Mouse (Mus musculus): ENCODE measurements at regions not wholly inside any gene's neighbourhood (a gene's known extent, or its start where the extent isn't known, plus 50 kb on each side); places are given as distances from the start of the nearest gene placed in this dataset.

DNA sequence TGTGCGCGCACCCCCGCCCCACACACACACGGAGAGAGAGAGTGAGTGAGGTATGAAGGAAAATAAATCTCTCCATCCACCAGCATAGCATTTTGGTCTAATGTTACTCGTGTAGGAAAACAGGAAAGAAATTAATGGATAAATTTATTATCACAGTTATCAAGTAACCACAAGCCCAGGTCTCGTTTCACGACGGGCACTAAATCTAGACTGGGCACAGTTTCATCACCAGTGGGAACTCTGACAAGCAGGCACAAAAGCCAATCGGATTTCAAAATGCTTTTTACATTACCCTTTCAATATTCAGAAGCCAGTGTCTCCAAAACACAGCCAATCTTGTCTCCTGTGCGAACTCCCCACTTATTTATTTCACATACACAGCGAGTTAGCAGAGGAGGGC is 244.9 kb upstream of the Lrtm1 start:
- ATAC-seq (ENCODE audit: insufficient number of reproducible peaks, insufficient read depth, low FRiP score, low TSS enrichment, low read depth), result no peak
- Histone ChIP-seq H3K9me3 (no peaks in the 10 kb centered on the region), H3K4me3 (replicated peaks) (no peak overlapping the region), H3K4me2 (no peak overlapping the region), H3K27ac (0 out of 2 replicates have a peak overlapping the region, but pooled peaks have one; percentile 17), H3K27me3 (no peaks in the 10 kb centered on the region), H3K4me1 (replicated peaks) (peaks cover 52% of the 10 kb centered on the region), H3K9ac (replicated peaks) (no peak overlapping the region), H3K36me3 (no peaks in the 10 kb centered on the region)
- 54% methylated on average over 11 of the region's 11 CpGs for WGBS

DNA sequence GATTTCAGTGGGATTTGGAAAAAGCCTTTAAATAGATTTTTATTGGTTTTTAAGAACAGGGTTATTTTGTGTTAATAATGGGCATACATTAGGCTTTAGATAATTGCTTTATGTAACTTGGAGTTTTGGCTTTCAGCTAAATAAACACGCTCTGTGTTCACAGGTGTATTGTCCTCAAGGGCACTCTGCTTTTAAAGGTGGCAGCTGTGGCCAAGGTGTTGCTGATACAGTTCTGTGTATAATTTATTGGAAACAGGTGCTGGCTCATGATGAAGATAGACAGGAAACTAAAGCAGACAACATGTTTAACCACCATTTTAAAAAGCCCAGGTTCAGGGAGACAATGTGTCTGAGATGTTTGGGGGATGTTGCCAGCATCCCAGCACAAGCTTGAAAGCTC is 242.3 kb upstream of the Lrtm1 start:
- WGBS, result 13% methylated on average over 1 of the region's 1 CpGs

DNA sequence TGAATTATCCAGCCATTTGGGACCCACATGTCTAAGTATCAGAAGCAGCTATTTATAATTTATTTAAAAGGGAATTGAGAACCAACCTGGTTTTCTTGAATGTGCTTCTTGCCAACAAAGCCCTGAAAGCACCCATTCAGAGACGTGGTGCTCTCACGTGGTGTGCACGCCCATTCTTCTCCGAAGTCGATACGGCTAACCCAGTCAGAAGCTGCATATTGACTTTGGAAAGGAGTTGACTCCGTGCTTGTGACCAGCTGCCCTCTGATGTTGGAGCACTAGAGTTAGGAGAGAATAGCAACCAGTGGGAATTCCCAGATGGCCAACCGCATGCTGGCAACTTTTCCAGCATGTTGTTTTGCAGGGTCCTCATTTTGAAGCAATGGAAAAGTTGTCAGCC is 240.2 kb upstream of the Lrtm1 start:
- Histone ChIP-seq H3K27ac (no peak overlapping the region), H3K4me1 (replicated peaks) (peaks cover 46% of the 10 kb centered on the region), H3K4me2 (no peak overlapping the region), H3K9me3 (no peaks in the 10 kb centered on the region), H3K9ac (replicated peaks) (no peak overlapping the region), H3K4me3 (replicated peaks) (no peak overlapping the region), H3K36me3 (no peaks in the 10 kb centered on the region), H3K27me3 (no peaks in the 10 kb centered on the region)
- ATAC-seq (ENCODE audit: insufficient number of reproducible peaks, insufficient read depth, low FRiP score, low TSS enrichment, low read depth), result no peak
- WGBS, result 90% methylated on average over 8 of the region's 8 CpGs

More for the DNA sequence above, 242.3 kb upstream of the Lrtm1 start:
- H3K4me2 ChIP-seq, result no peak overlapping the region
- H3K36me3 ChIP-seq, result no peaks in the 10 kb centered on the region
- ATAC-seq (ENCODE audit: insufficient number of reproducible peaks, insufficient read depth, low FRiP score, low TSS enrichment, low read depth), result peak; percentile 44
- H3K4me1 ChIP-seq (replicated peaks), result peaks cover 48% of the 10 kb centered on the region
- H3K27me3 ChIP-seq, result no peaks in the 10 kb centered on the region
- no peak overlapping the region for H3K9ac ChIP-seq (replicated peaks)
- H3K9me3 ChIP-seq, result no peaks in the 10 kb centered on the region
- H3K27ac ChIP-seq, result no peak overlapping the region
- H3K4me3 ChIP-seq (replicated peaks), result no peak overlapping the region

DNA sequence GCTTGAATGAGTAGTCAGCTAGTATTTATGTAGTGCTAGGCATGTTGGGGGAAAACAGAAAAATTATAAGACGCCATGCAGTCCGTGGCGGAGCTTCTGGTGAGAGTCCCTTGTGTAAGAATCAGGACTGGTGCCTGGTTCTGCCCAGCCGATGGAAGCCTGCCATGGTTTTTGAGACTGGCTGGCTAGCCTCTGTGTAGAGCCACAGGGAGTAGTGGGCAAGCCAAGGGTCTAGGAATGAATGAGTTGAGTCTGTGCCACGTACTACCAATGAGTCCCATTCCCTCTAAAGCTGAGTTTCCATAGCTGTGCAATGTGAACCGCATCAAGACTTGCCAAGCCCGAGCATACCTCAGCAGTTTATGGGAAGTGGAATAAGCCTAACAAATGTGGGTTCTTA is 236.3 kb upstream of the Lrtm1 start:
- no peak overlapping the region for H3K4me3 ChIP-seq (replicated peaks)
- no peak overlapping the region for H3K4me2 ChIP-seq
- no peaks in the 10 kb centered on the region for H3K27me3 ChIP-seq
- H3K4me1 ChIP-seq (replicated peaks), result peaks cover 9% of the 10 kb centered on the region
- no peaks in the 10 kb centered on the region for H3K36me3 ChIP-seq
- no peak for ATAC-seq (ENCODE audit: insufficient number of reproducible peaks, insufficient read depth, low FRiP score, low TSS enrichment, low read depth)
- no peak overlapping the region for H3K27ac ChIP-seq
- 94% methylated on average over 7 of the region's 7 CpGs for WGBS
- no peak overlapping the region for H3K9ac ChIP-seq (replicated peaks)
- H3K9me3 ChIP-seq, result no peaks in the 10 kb centered on the region

DNA sequence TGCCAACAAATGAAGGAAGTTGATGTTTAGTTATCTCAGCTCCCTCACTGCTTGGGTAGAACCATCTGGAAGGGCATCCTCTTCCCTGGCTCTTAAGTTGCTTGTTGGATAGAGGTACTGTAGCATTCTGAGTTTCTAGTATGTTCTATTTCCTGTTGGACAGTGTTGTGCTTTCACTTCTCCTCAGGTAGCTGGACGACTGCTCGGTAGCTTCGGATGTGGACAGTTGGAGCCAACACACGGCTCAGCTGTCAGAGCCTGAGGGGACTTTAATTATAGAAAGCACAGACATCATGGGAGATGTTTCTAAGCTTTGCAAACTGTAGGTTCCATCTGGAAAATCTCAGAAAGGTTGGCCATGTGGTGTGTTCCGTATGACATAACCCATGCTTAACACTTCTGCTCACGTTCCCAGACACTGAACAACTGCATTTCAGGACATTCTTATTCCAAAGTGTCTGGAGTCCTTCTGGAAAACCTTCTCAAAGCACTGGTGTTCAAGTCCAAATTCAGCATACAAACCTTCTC is 233.8 kb upstream of the Lrtm1 start:
- Histone ChIP-seq H3K36me3 (no peaks in the 10 kb centered on the region), H3K27ac (no peak overlapping the region), H3K27me3 (no peaks in the 10 kb centered on the region), H3K9me3 (no peaks in the 10 kb centered on the region), H3K4me2 (no peak overlapping the region), H3K9ac (replicated peaks) (no peak overlapping the region), H3K4me1 (replicated peaks) (no peaks in the 10 kb centered on the region), H3K4me3 (replicated peaks) (no peak overlapping the region)
- ATAC-seq (ENCODE audit: insufficient number of reproducible peaks, insufficient read depth, low FRiP score, low TSS enrichment, low read depth), result no peak
- WGBS, result 80% methylated on average over 6 of the region's 6 CpGs

DNA sequence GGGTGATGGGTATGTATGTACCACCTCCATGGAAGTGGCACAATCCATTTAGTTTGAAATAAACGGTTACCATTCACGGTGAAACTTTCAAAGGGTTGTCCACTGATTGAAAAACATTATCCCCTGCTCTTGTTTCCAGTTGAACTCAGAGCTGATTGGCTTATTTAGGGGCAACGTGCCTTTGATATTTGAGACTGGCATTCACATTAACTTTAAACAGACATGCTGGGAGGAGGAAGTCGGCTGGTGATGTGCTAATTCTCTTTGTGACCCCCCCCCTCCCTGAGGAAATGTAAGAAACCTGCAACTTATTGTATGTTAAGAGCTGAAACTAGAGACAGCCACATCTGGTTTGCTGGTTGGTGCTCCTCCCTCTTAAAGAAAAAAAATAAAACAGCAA is 219.7 kb upstream of the Lrtm1 start:
- H3K27me3 ChIP-seq, result no peaks in the 10 kb centered on the region; the same call in 1 of the 2 replicates
- H3K27ac ChIP-seq, result peak overlapping the region; percentile 76
- H3K4me1 ChIP-seq (replicated peaks), result peaks cover 19% of the 10 kb centered on the region
- peak overlapping the region; percentile 52 for H3K4me2 ChIP-seq
- under 1% methylated on average over 4 of the region's 4 CpGs for WGBS
- no peak overlapping the region for H3K9ac ChIP-seq (replicated peaks)
- H3K9me3 ChIP-seq, result no peaks in the 10 kb centered on the region
- peak; percentile 68; the same call in 1 of the 2 replicates for ATAC-seq (ENCODE audit: insufficient number of reproducible peaks, insufficient read depth, low FRiP score, low TSS enrichment, low read depth)
- H3K4me3 ChIP-seq (replicated peaks), result peak overlapping the region; percentile 21; the same call in 1 of the 2 replicates
- no peaks in the 10 kb centered on the region for H3K36me3 ChIP-seq

DNA sequence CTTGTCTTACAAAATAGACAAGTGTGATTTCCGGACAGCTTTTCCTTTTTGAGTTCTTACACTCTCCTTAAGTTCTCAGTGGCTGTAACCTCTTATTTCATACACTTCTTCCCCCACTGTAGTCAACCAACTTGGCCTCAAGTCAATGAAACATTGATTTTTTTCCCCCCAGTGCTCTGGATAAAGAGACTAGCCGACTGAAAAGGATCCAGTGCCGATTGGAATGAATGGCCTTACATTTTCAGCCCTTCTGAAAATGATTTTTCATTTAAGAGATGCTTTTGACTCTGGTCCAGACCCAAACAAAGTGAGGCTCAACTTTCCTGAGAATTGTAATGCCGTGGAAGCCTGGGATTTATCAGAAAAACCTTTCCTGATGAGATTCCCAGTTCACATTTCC is 216.3 kb upstream of the Lrtm1 start:
- Histone ChIP-seq H3K27me3 (no peaks in the 10 kb centered on the region; the same call in 1 of the 2 replicates), H3K4me3 (replicated peaks) (no peak overlapping the region), H3K36me3 (no peaks in the 10 kb centered on the region), H3K9me3 (0 out of 2 replicates have a peak, but pooled peaks cover 5% of the 10 kb centered on the region), H3K4me2 (no peak overlapping the region), H3K4me1 (replicated peaks) (peaks cover 19% of the 10 kb centered on the region), H3K27ac (0 out of 2 replicates have a peak overlapping the region, but pooled peaks have one; percentile 7), H3K9ac (replicated peaks) (no peak overlapping the region)
- WGBS, result 61% methylated on average over 4 of the region's 4 CpGs
- ATAC-seq (ENCODE audit: insufficient number of reproducible peaks, insufficient read depth, low FRiP score, low TSS enrichment, low read depth), result no peak

DNA sequence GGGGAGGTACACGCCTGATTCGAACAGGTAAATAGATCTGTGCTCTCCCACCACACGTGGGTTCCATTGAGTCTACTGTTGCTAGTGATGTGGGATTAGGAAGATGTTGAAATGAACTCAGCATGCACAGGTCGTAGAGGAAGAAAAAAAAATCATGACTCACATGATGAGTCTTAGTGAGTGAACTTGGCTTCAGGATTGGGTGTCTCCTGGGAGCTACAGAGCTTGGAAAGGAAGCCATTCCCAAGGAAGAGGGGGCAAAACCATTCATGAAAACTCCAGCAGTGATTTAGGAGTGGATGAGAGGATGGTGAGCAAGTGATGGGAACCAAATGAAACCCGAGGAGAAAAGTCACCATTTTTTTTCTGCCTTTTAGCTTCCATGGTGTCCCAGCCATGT is 215.9 kb upstream of the Lrtm1 start:
- H3K4me2 ChIP-seq, result no peak overlapping the region
- H3K27me3 ChIP-seq, result no peaks in the 10 kb centered on the region; the same call in 1 of the 2 replicates
- ATAC-seq (ENCODE audit: insufficient number of reproducible peaks, insufficient read depth, low FRiP score, low TSS enrichment, low read depth), result no peak
- H3K4me1 ChIP-seq (replicated peaks), result peaks cover 19% of the 10 kb centered on the region
- H3K9ac ChIP-seq (replicated peaks), result no peak overlapping the region
- H3K4me3 ChIP-seq (replicated peaks), result no peak overlapping the region
- WGBS, result 61% methylated on average over 5 of the region's 5 CpGs
- H3K36me3 ChIP-seq, result no peaks in the 10 kb centered on the region
- 0 out of 2 replicates have a peak overlapping the region, but pooled peaks have one; percentile 7 for H3K27ac ChIP-seq
- H3K9me3 ChIP-seq, result 0 out of 2 replicates have a peak, but pooled peaks cover 5% of the 10 kb centered on the region

DNA sequence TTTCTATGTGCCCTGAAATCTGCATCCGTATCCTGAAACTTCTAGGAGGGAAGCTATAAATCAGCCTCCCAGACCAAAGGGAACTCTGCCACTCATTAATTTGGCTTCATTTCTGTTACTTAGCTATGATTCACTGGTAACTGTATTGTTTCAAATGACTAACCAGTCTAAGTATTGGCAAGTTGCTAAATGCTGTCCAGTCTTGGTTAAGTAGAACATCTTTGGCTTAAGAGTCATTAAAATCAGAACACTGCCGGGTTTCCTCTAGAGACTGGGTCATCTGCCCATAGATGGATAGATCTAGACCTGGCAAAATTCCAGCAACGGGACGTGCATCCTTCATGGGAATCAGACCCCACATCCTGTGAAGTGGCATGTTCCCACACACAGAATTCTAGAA is 209.9 kb upstream of the Lrtm1 start:
- no peak for ATAC-seq (ENCODE audit: insufficient number of reproducible peaks, insufficient read depth, low FRiP score, low TSS enrichment, low read depth)
- WGBS, result 66% methylated on average over 4 of the region's 4 CpGs
- no peaks in the 10 kb centered on the region for H3K27me3 ChIP-seq

DNA sequence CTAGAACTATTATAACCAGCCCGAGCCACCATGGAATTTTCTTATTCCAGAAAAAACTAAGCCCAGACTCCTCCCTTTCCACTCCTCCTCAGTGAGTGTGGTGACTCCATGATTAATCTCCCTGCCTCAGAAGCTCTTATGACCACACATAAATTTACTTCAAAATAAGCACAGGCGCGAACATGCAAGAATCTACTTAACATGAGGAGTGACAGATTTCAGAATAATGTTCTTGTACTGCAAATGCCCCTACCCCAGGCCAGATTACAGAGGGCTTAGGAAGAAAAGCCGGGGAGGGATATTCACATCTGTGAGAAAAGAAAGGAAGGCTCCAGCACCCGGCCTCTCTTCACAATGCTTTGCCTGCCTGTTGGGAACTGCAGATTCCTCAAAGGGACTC is 208.7 kb upstream of the Lrtm1 start:
- Histone ChIP-seq H3K9me3 (0 out of 2 replicates have a peak, but pooled peaks cover 5% of the 10 kb centered on the region), H3K36me3 (no peaks in the 10 kb centered on the region), H3K27ac (no peak overlapping the region), H3K4me3 (replicated peaks) (no peak overlapping the region), H3K4me2 (no peak overlapping the region), H3K27me3 (no peaks in the 10 kb centered on the region), H3K9ac (replicated peaks) (no peak overlapping the region), H3K4me1 (replicated peaks) (peaks cover 7% of the 10 kb centered on the region)
- no peak for ATAC-seq (ENCODE audit: insufficient number of reproducible peaks, insufficient read depth, low FRiP score, low TSS enrichment, low read depth)
- 62% methylated on average over 5 of the region's 5 CpGs for WGBS

More for the DNA sequence above, 209.9 kb upstream of the Lrtm1 start:
- Histone ChIP-seq H3K4me1 (replicated peaks) (no peaks in the 10 kb centered on the region), H3K9ac (replicated peaks) (no peak overlapping the region), H3K4me3 (replicated peaks) (no peak overlapping the region), H3K27ac (no peak overlapping the region), H3K4me2 (no peak overlapping the region), H3K36me3 (no peaks in the 10 kb centered on the region), H3K9me3 (0 out of 2 replicates have a peak, but pooled peaks cover 5% of the 10 kb centered on the region)

DNA sequence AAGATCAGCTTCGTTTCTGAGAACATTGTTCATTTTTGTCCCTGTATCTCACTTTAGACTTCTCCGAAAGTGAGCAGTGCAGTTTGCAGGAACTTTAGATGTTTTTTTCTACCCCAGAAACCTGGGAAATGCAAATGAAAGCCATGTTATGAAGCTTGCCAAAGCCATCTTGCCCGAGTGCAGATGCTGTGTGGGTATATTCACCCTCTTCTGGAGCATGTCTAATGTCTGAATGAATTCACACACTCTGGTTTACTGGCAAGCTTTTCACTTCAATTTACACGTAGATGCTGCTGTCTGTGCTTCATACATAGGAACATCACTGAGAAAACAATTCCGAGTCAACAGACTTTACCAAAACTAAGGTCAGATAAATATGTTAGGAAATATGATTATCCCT is 197.0 kb upstream of the Lrtm1 start:
- no peak overlapping the region for H3K9ac ChIP-seq (replicated peaks)
- H3K27ac ChIP-seq, result no peak overlapping the region
- no peaks in the 10 kb centered on the region for H3K36me3 ChIP-seq
- no peaks in the 10 kb centered on the region for H3K27me3 ChIP-seq
- no peaks in the 10 kb centered on the region for H3K9me3 ChIP-seq
- H3K4me1 ChIP-seq (replicated peaks), result peaks cover 12% of the 10 kb centered on the region
- WGBS, result 81% methylated on average over 5 of the region's 5 CpGs
- no peak for ATAC-seq (ENCODE audit: insufficient number of reproducible peaks, insufficient read depth, low FRiP score, low TSS enrichment, low read depth)
- H3K4me2 ChIP-seq, result no peak overlapping the region
- H3K4me3 ChIP-seq (replicated peaks), result no peak overlapping the region

DNA sequence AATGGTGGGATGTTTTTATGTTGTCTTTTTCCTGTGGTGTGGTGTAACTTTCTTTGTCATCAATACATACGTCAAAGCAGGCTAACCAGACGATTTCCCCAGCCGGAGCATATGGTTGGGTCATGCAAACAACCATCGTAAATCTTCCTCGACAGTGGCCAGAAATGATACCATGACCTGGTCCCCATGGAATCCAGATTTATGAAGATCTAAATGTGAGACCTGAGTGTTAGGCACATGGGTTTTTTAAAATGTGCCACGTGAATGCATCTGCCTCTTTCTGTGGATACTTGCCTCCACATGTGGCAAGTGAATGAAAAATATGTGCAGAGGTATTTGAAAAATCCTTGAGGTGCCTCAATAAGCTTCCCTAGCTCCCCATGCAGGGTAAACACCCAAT is 190.8 kb upstream of the Lrtm1 start:
- 26% methylated on average over 6 of the region's 6 CpGs for WGBS
- no peak overlapping the region for H3K4me2 ChIP-seq
- H3K36me3 ChIP-seq, result no peaks in the 10 kb centered on the region
- 0 out of 2 replicates have a peak, but pooled peaks have one; percentile 47 for ATAC-seq (ENCODE audit: insufficient number of reproducible peaks, insufficient read depth, low FRiP score, low TSS enrichment, low read depth)
- no peak overlapping the region for H3K4me3 ChIP-seq (replicated peaks)
- no peaks in the 10 kb centered on the region for H3K27me3 ChIP-seq
- H3K9me3 ChIP-seq, result no peaks in the 10 kb centered on the region
- H3K27ac ChIP-seq, result peak overlapping the region; percentile 41; the same call in 1 of the 2 replicates
- H3K4me1 ChIP-seq (replicated peaks), result peaks cover 18% of the 10 kb centered on the region
- H3K9ac ChIP-seq (replicated peaks), result no peak overlapping the region
